ENCODE assay signal across 8 mouse cellular contexts in genomic region chr11:100472935-100473295, GRCm38 (mm10). TPM values are rescaled to one million over a fixed set of nuclear protein-coding genes. Genes with fewer than 3 reads are reported as not detected.
DNase-seq lines count a peak whose midpoint lies in the region; ATAC-seq and TF ChIP-seq lines count a peak whose summit lies in the region.

No protein-coding gene starts in this region.

- peak; percentile 31 for ATAC-seq in heart, postnatal 0 days (ENCODE audit: insufficient read depth, low read depth)
- no peak for ATAC-seq in embryonic facial prominence, embryonic 12.5 days (ENCODE audit: insufficient number of reproducible peaks, insufficient read depth, low FRiP score, low TSS enrichment)
- peak; percentile 57 for ATAC-seq in intestine, embryonic 15.5 days
- peak; percentile 53 for ATAC-seq in midbrain, embryonic 15.5 days (replicated peaks)

- no peaks in the 10 kb centered on the region for H3K9me3 ChIP-seq in heart, postnatal 0 days (replicated peaks; ENCODE audit: control insufficient read depth, low read length)
- H3K9me3 ChIP-seq in embryonic facial prominence, embryonic 12.5 days = no peaks in the 10 kb centered on the region
- H3K9me3 ChIP-seq in intestine, embryonic 15.5 days = no peaks in the 10 kb centered on the region
- no peaks in the 10 kb centered on the region for H3K9me3 ChIP-seq in midbrain, embryonic 15.5 days

- no peaks in the 10 kb centered on the region for H3K27me3 ChIP-seq in heart, postnatal 0 days (ENCODE audit: control insufficient read depth, insufficient read depth, low read length)
- no peaks in the 10 kb centered on the region for H3K27me3 ChIP-seq in embryonic facial prominence, embryonic 12.5 days
- H3K27me3 ChIP-seq in intestine, embryonic 15.5 days (replicated peaks) = no peaks in the 10 kb centered on the region
- H3K27me3 ChIP-seq in midbrain, embryonic 15.5 days (replicated peaks) = no peaks in the 10 kb centered on the region

- TF ChIP-seq EP300 in heart, postnatal 0 days (IDR thresholded peaks at IDR 0.05; ENCODE audit: low read depth) = no peak

- H3K9ac ChIP-seq in heart, postnatal 0 days (replicated peaks; ENCODE audit: low read depth, low read length) = no peak overlapping the region
- no peak overlapping the region for H3K9ac ChIP-seq in embryonic facial prominence, embryonic 12.5 days
- no peak overlapping the region for H3K9ac ChIP-seq in intestine, embryonic 15.5 days
- 0 out of 2 replicates have a peak overlapping the region, but pooled peaks have one; percentile 95 for H3K9ac ChIP-seq in midbrain, embryonic 15.5 days

- DNase-seq in heart, postnatal 0 days (ENCODE audit: low spot score) = no peak
- no peak for DNase-seq in heart, adult 8-10 months (ENCODE audit: low spot score)
- DNase-seq in retina, postnatal 1 day = no peak
- no peak for DNase-seq in adrenal gland, adult 18-20 months (ENCODE audit: low spot score in 2 of 2)
- DNase-seq in gastrocnemius, adult 8-10 months (ENCODE audit: low spot score in 2 of 2) = no peak

- peak overlapping the region; percentile 100; the same call in 1 of the 2 replicates for H3K4me3 ChIP-seq in heart, postnatal 0 days (ENCODE audit: low read depth, low read length)
- H3K4me3 ChIP-seq in embryonic facial prominence, embryonic 12.5 days = peak overlapping the region; percentile 97
- peak overlapping the region; percentile 96; the same call in 1 of the 2 replicates for H3K4me3 ChIP-seq in intestine, embryonic 15.5 days (replicated peaks)
- peak overlapping the region; percentile 99 for H3K4me3 ChIP-seq in midbrain, embryonic 15.5 days

- WGBS in heart, postnatal 0 days = 32% methylated on average over 5 of the region's 5 CpGs
- WGBS in embryonic facial prominence, embryonic 12.5 days = 36% methylated on average over 5 of the region's 5 CpGs
- 39% methylated on average over 5 of the region's 5 CpGs for WGBS in intestine, embryonic 15.5 days
- WGBS in midbrain, embryonic 15.5 days = 32% methylated on average over 5 of the region's 5 CpGs

- peaks cover 16% of the 10 kb centered on the region for H3K4me1 ChIP-seq in heart, postnatal 0 days (ENCODE audit: control insufficient read depth, insufficient read depth)
- H3K4me1 ChIP-seq in embryonic facial prominence, embryonic 12.5 days = peaks cover 16% of the 10 kb centered on the region
- H3K4me1 ChIP-seq in intestine, embryonic 15.5 days (replicated peaks) = peaks cover 10% of the 10 kb centered on the region
- H3K4me1 ChIP-seq in midbrain, embryonic 15.5 days = peaks cover 30% of the 10 kb centered on the region

- 0 out of 2 replicates have a peak overlapping the region, but pooled peaks have one; percentile 87 for H3K27ac ChIP-seq in heart, postnatal 0 days (ENCODE audit: low read depth)
- no peak overlapping the region for H3K27ac ChIP-seq in embryonic facial prominence, embryonic 12.5 days
- no peak overlapping the region for H3K27ac ChIP-seq in intestine, embryonic 15.5 days
- peak overlapping the region; percentile 52; the same call in 1 of the 2 replicates for H3K27ac ChIP-seq in midbrain, embryonic 15.5 days

- peaks cover 17% of the 10 kb centered on the region for H3K36me3 ChIP-seq in heart, postnatal 0 days (replicated peaks; ENCODE audit: control insufficient read depth, insufficient read depth, low read length)
- peaks cover 20% of the 10 kb centered on the region for H3K36me3 ChIP-seq in embryonic facial prominence, embryonic 12.5 days
- peaks cover 4% of the 10 kb centered on the region for H3K36me3 ChIP-seq in intestine, embryonic 15.5 days
- H3K36me3 ChIP-seq in midbrain, embryonic 15.5 days (replicated peaks) = peaks cover 14% of the 10 kb centered on the region

- peak overlapping the region; percentile 99; the same call in 1 of the 2 replicates for H3K4me2 ChIP-seq in heart, postnatal 0 days (ENCODE audit: low read depth, low read length)
- H3K4me2 ChIP-seq in embryonic facial prominence, embryonic 12.5 days (replicated peaks) = no peak overlapping the region
- H3K4me2 ChIP-seq in intestine, embryonic 15.5 days (replicated peaks) = no peak overlapping the region
- H3K4me2 ChIP-seq in midbrain, embryonic 15.5 days = peak overlapping the region; percentile 64; the same call in 1 of the 2 replicates

- TF ChIP-seq CTCF in heart, postnatal 0 days (IDR thresholded peaks at IDR 0.05; ENCODE audit: low read depth) = no peak

RNA-seq across cellular contexts. Expression of gene Klhl11, which starts 0.4 kb away (rescaled TPM):
- total RNA-seq in heart, postnatal 0 days (2014; rRNA removed; ENCODE audit: low replicate concordance) = 10.3 and 16.6 TPM in 2 replicates
- polyA plus RNA-seq in heart, postnatal 0 days (2015; fragmentation: Nextera tagmentation; extraction: Ambion mirVana) = 4.6 and 5.3 TPM in 2 replicates
- total RNA-seq in heart, adult 8-10 months (2022) = 1 to 10 TPM; 5.7 to 6.7 (median 6.4) TPM
- polyA plus RNA-seq in embryonic facial prominence, embryonic 12.5 days (2016; fragmentation: Nextera tagmentation; extraction: Ambion mirVana) = 12.7 and 13.4 TPM in 2 replicates
- 5.7 and 5.9 TPM in 2 replicates for polyA plus RNA-seq in intestine, embryonic 15.5 days (2015; fragmentation: Nextera tagmentation; extraction: Ambion mirVana)
- 12.4 and 12.8 TPM in 2 replicates for polyA plus RNA-seq in midbrain, embryonic 15.5 days (2015; fragmentation: Nextera tagmentation; extraction: Ambion mirVana)
- total RNA-seq in adrenal gland, adult 18-20 months (2021) = 10 to 100 TPM; 51.5 to 58.3 TPM
- total RNA-seq in gastrocnemius, adult 8-10 months (2022) = 1 to 10 TPM; 2.6 to 4.1 (median 3.0) TPM

RNA-seq across cellular contexts. Expression of gene Klhl10, which starts 31.2 kb away (rescaled TPM):
- total RNA-seq in heart, postnatal 0 days (2014; rRNA removed; ENCODE audit: low replicate concordance) = not detected in 2 replicates
- polyA plus RNA-seq in heart, postnatal 0 days (2015; fragmentation: Nextera tagmentation; extraction: Ambion mirVana) = 0.34 and 0.47 TPM in 2 replicates
- total RNA-seq in heart, adult 8-10 months (2022) = under 1 TPM; 0.59 to 0.90 (median 0.77) TPM
- polyA plus RNA-seq in embryonic facial prominence, embryonic 12.5 days (2016; fragmentation: Nextera tagmentation; extraction: Ambion mirVana) = 1.3 TPM in 2 replicates
- 0.35 and 0.47 TPM in 2 replicates for polyA plus RNA-seq in intestine, embryonic 15.5 days (2015; fragmentation: Nextera tagmentation; extraction: Ambion mirVana)
- 0.89 and 1.1 TPM in 2 replicates for polyA plus RNA-seq in midbrain, embryonic 15.5 days (2015; fragmentation: Nextera tagmentation; extraction: Ambion mirVana)
- under 1 TPM; 0.67 to 0.96 TPM for total RNA-seq in adrenal gland, adult 18-20 months (2021)
- under 1 TPM; 0.13 to 0.39 (median 0.33) TPM for total RNA-seq in gastrocnemius, adult 8-10 months (2022)

RNA-seq across cellular contexts. Expression of gene Nt5c3b, which starts 31.3 kb away (rescaled TPM):
- total RNA-seq in heart, postnatal 0 days (2014; rRNA removed; ENCODE audit: low replicate concordance) = 54.4 and 68.3 TPM in 2 replicates
- 84.7 and 85.0 TPM in 2 replicates for polyA plus RNA-seq in heart, postnatal 0 days (2015; fragmentation: Nextera tagmentation; extraction: Ambion mirVana)
- total RNA-seq in heart, adult 8-10 months (2022) = 10 to 100 TPM; 18.8 to 28.0 (median 25.2) TPM
- polyA plus RNA-seq in embryonic facial prominence, embryonic 12.5 days (2016; fragmentation: Nextera tagmentation; extraction: Ambion mirVana) = 165 and 173 TPM in 2 replicates
- 94.2 and 100 TPM in 2 replicates for polyA plus RNA-seq in intestine, embryonic 15.5 days (2015; fragmentation: Nextera tagmentation; extraction: Ambion mirVana)
- 115 and 116 TPM in 2 replicates for polyA plus RNA-seq in midbrain, embryonic 15.5 days (2015; fragmentation: Nextera tagmentation; extraction: Ambion mirVana)
- total RNA-seq in adrenal gland, adult 18-20 months (2021) = 10 to 100 TPM; 45.6 to 50.0 TPM
- 1 to 10 TPM; 6.2 to 8.4 (median 7.7) TPM for total RNA-seq in gastrocnemius, adult 8-10 months (2022)

RNA-seq across cellular contexts. Expression of gene Acly, which starts 54.9 kb away (rescaled TPM):
- 68.4 and 75.6 TPM in 2 replicates for total RNA-seq in heart, postnatal 0 days (2014; rRNA removed; ENCODE audit: low replicate concordance)
- 32.3 and 35.5 TPM in 2 replicates for polyA plus RNA-seq in heart, postnatal 0 days (2015; fragmentation: Nextera tagmentation; extraction: Ambion mirVana)
- total RNA-seq in heart, adult 8-10 months (2022) = 10 to 100 TPM; 20.0 to 39.1 (median 27.5) TPM
- polyA plus RNA-seq in embryonic facial prominence, embryonic 12.5 days (2016; fragmentation: Nextera tagmentation; extraction: Ambion mirVana) = 201 and 203 TPM in 2 replicates
- polyA plus RNA-seq in intestine, embryonic 15.5 days (2015; fragmentation: Nextera tagmentation; extraction: Ambion mirVana) = 146 and 153 TPM in 2 replicates
- 225 and 227 TPM in 2 replicates for polyA plus RNA-seq in midbrain, embryonic 15.5 days (2015; fragmentation: Nextera tagmentation; extraction: Ambion mirVana)
- total RNA-seq in adrenal gland, adult 18-20 months (2021) = 1,000 to 10,000 TPM; 1,875 to 2,782 TPM
- total RNA-seq in gastrocnemius, adult 8-10 months (2022) = 1 to 10 TPM; 6.9 to 8.5 (median 8.0) TPM

RNA-seq across cellular contexts. Expression of gene Fkbp10, which starts 57.4 kb away (rescaled TPM):
- total RNA-seq in heart, postnatal 0 days (2014; rRNA removed; ENCODE audit: low replicate concordance) = 106 and 114 TPM in 2 replicates
- 93.0 and 95.9 TPM in 2 replicates for polyA plus RNA-seq in heart, postnatal 0 days (2015; fragmentation: Nextera tagmentation; extraction: Ambion mirVana)
- total RNA-seq in heart, adult 8-10 months (2022) = 10 to 100 TPM in 1 of 4 experiments, 1 to 10 TPM in 3; 9.0 to 11.1 (median 9.0) TPM
- polyA plus RNA-seq in embryonic facial prominence, embryonic 12.5 days (2016; fragmentation: Nextera tagmentation; extraction: Ambion mirVana) = 109 and 113 TPM in 2 replicates
- 84.2 and 86.6 TPM in 2 replicates for polyA plus RNA-seq in intestine, embryonic 15.5 days (2015; fragmentation: Nextera tagmentation; extraction: Ambion mirVana)
- polyA plus RNA-seq in midbrain, embryonic 15.5 days (2015; fragmentation: Nextera tagmentation; extraction: Ambion mirVana) = 23.3 and 27.5 TPM in 2 replicates
- 10 to 100 TPM; 13.4 to 19.0 TPM for total RNA-seq in adrenal gland, adult 18-20 months (2021)
- total RNA-seq in gastrocnemius, adult 8-10 months (2022) = 1 to 10 TPM; 1.1 to 3.3 (median 2.9) TPM

Comparison
In these comparisons a context has a peak if more than half of its experiments do, and no peak if none do; other contexts are left out.
1. H3K27ac ChIP-seq: peak in heart, postnatal 0 days (single experiment) and midbrain, embryonic 15.5 days (single experiment); none in embryonic facial prominence, embryonic 12.5 days (single experiment) and intestine, embryonic 15.5 days (single experiment).
2. H3K4me2 ChIP-seq: peak in heart, postnatal 0 days (single experiment) and midbrain, embryonic 15.5 days (single experiment); none in embryonic facial prominence, embryonic 12.5 days (single experiment) and intestine, embryonic 15.5 days (single experiment).
3. Peak in every context shown above with its lines, with median percentiles within 50 percentile points of each other: H3K4me3 ChIP-seq.